Mouse (Mus musculus) olfactory bulb, adult 2 months (tissue): ENCODE measurements around the gene Zdhhc18.
A peak's percentile ranks its signal among the peaks of the same experiment; 100 is the strongest.

ENCODE experiments used
- CTCF ChIP-seq: fragments of 200-500 bp; IDR thresholded peaks from 2 replicates; pipeline ENCODE4 v1.5.1; 2012; ENCODE audit warnings: low read depth, mild to moderate bottlenecking, low read length, moderate library complexity; ENCODE audit not compliant: insufficient read depth
- POLR2A ChIP-seq: fragments of 200-500 bp; IDR thresholded peaks from 2 replicates; pipeline ENCODE4 v1.6.1; 2012; ENCODE audit warnings: mild to moderate bottlenecking, low read depth, low read length, moderate library complexity; ENCODE audit not compliant: insufficient read depth

GRCm38 (mm10) chr4:133574070-133574842, 75.7 kb downstream of the Zdhhc18 start, which contains the start of gene Gpatch3:
- no peak for TF ChIP-seq CTCF
- TF ChIP-seq POLR2A: 0 out of 2 replicates have a peak, but pooled peaks have one; percentile 28
